Mouse (Mus musculus): ENCODE measurements around the gene Ncf4. TPM values are rescaled to one million over a fixed set of nuclear protein-coding genes. Genes with fewer than 3 reads are reported as not detected.
"Not testable (repeated sequence)": the region's sequence is repeated elsewhere in the genome, so short reads cannot be mapped to it uniquely, and the experiment has no call there.

Ncf4 gene
- total RNA-seq, 2 experiments from 2014 or later = 3.3 to 3.6 TPM

- DNase-seq (ENCODE audit: low spot score in 2 of 2) = no peak
Measured at GRCm38 (mm10) chr15:78247659-78248058, 3.1 kb downstream of the Ncf4 start.

GRCm38 (mm10) chr15:78248410-78248809 lies 3.8 kb downstream of the Ncf4 start:
- no peak for DNase-seq (ENCODE audit: low spot score in 2 of 2)

GRCm38 (mm10) chr15:78254751-78255150 lies 10.2 kb downstream of the Ncf4 start:
- no peak for DNase-seq (ENCODE audit: low spot score in 2 of 2)

GRCm38 (mm10) chr15:78256602-78257259 lies 12.1 kb downstream of the Ncf4 start:
- DNase-seq (ENCODE audit: low spot score in 2 of 2) = not testable (repeated sequence)

- peak; percentile 59 to 68 for DNase-seq (ENCODE audit: low spot score in 2 of 2)
Measured at GRCm38 (mm10) chr15:78257326-78258050, 12.9 kb downstream of the Ncf4 start.

- no peak for DNase-seq (ENCODE audit: low spot score in 2 of 2)
Measured at GRCm38 (mm10) chr15:78258246-78258865, 13.8 kb downstream of the Ncf4 start.

- DNase-seq (ENCODE audit: low spot score in 2 of 2) = no peak
Measured at GRCm38 (mm10) chr15:78260668-78261333, 16.2 kb downstream of the Ncf4 start.

GRCm38 (mm10) chr15:78263286-78263685 lies 18.7 kb downstream of the Ncf4 start:
- no peak for DNase-seq (ENCODE audit: low spot score in 2 of 2)

GRCm38 (mm10) chr15:78267441-78267840 lies 22.8 kb downstream of the Ncf4 start:
- no peak for DNase-seq (ENCODE audit: low spot score in 2 of 2)

GRCm38 (mm10) chr15:78267865-78268264 lies 23.3 kb downstream of the Ncf4 start:
- no peak for DNase-seq (ENCODE audit: low spot score in 2 of 2)

- no peak for DNase-seq (ENCODE audit: low spot score in 2 of 2)
Measured at GRCm38 (mm10) chr15:78271208-78271607, 26.6 kb downstream of the Ncf4 start.

GRCm38 (mm10) chr15:78278308-78278707 lies 33.7 kb downstream of the Ncf4 start:
- no peak for DNase-seq (ENCODE audit: low spot score in 2 of 2)

GRCm38 (mm10) chr15:78287941-78288340 lies 43.3 kb downstream of the Ncf4 start:
- no peak for DNase-seq (ENCODE audit: low spot score in 2 of 2)

GRCm38 (mm10) chr15:78289775-78290174 lies 45.2 kb downstream of the Ncf4 start:
- DNase-seq (ENCODE audit: low spot score in 2 of 2) = not testable (repeated sequence)

- not testable (repeated sequence) for DNase-seq (ENCODE audit: low spot score in 2 of 2)
Measured at GRCm38 (mm10) chr15:78293228-78293627, 48.6 kb downstream of the Ncf4 start.

GRCm38 (mm10) chr15:78293716-78294115 lies 49.1 kb downstream of the Ncf4 start:
- DNase-seq (ENCODE audit: low spot score in 2 of 2) = no peak

- DNase-seq (ENCODE audit: low spot score in 2 of 2) = no peak
Measured at GRCm38 (mm10) chr15:78298558-78298957, 54.0 kb downstream of the Ncf4 start.

- no peak for DNase-seq (ENCODE audit: low spot score in 2 of 2)
Measured at GRCm38 (mm10) chr15:78299641-78300040, 55.0 kb downstream of the Ncf4 start.

- DNase-seq (ENCODE audit: low spot score in 2 of 2) = no peak
Measured at GRCm38 (mm10) chr15:78300773-78301172, 56.2 kb downstream of the Ncf4 start.

- no peak for DNase-seq (ENCODE audit: low spot score in 2 of 2)
Measured at GRCm38 (mm10) chr15:78302718-78303117, 58.1 kb downstream of the Ncf4 start.

- no peak for DNase-seq (ENCODE audit: low spot score in 2 of 2)
Measured at GRCm38 (mm10) chr15:78303665-78304233, 59.1 kb downstream of the Ncf4 start.
